Mouse (Mus musculus): ENCODE results near the gene Bglap.

DNA sequence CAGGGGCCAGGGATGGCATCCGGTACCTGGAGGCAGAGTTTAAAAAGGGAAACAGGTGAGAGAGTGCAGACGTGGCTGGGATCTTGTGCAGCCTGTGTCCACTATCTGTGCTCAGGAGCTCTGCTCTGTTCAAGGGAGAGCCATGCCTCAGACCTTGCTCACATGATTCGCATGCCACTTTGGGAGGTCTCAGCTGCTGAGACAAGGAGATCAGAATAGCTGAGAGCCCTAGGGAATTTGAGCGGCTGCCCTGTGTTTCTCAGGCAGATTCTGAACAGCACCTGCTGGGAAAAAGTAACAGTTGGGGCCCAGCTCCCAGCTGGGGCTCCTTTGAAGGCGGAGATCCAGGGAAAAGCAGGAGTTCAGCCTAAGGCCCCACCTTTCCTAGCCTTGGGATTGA lies 24.7 kb downstream of the Bglap start:
- no peak for TF ChIP-seq CTCF (IDR thresholded peaks at IDR 0.05; ENCODE audit: insufficient read depth, low read depth, low read length)
- TF ChIP-seq POLR2A (IDR thresholded peaks at IDR 0.05; ENCODE audit: insufficient read depth, low read depth, low read length) = no peak
